Mouse (Mus musculus) G1E (cell line): Measurements from ENCODE around the gene Iqgap1. TPM values are rescaled to one million over a fixed set of nuclear protein-coding genes. Genes with fewer than 3 reads are reported as not detected.
A peak's percentile ranks its signal among the peaks of the same experiment; 100 is the strongest.

Experiments
- ATAC-seq: 2 replicates; pipeline ENCODE4 v1.8.0; 2016; ENCODE audit warnings: mild to moderate bottlenecking; ENCODE audit not compliant: insufficient number of reproducible peaks, poor library complexity, low FRiP score, severe bottlenecking; ENCODE audit errors: extremely low read depth
- DNase-seq: peaks from one replicate; pipeline ENCODE4 v3.0.0; 2012; ENCODE audit warnings: low spot score
- H3K27me3 ChIP-seq: 2 replicates; pipeline ENCODE4 v1.6.1; 2012; ENCODE audit warnings: mild to moderate bottlenecking, low read length, inconsistent platforms; ENCODE audit not compliant: insufficient read depth
- H3K36me3 ChIP-seq: replicated peaks from 2 replicates; pipeline ENCODE3; 2012; ENCODE audit warnings: mild to moderate bottlenecking, inconsistent platforms
- H3K4me1 ChIP-seq: 2 replicates; pipeline ENCODE4 v1.6.1; 2012; ENCODE audit warnings: low read depth, low read length, inconsistent platforms, mixed read lengths; ENCODE audit not compliant: insufficient read depth
- H3K4me3 ChIP-seq: 2 replicates; pipeline ENCODE4 v1.5.1; 2012; ENCODE audit warnings: low read depth, mild to moderate bottlenecking, inconsistent platforms, low read length, moderate library complexity, mixed read lengths
- H3K9me3 ChIP-seq: replicated peaks from 2 replicates; pipeline ENCODE4 v1.6.1; 2012; ENCODE audit warnings: inconsistent platforms
- CTCF ChIP-seq: IDR thresholded peaks from 2 replicates; pipeline ENCODE4 v1.5.1; 2012; ENCODE audit warnings: low read depth, low read length, inconsistent platforms, mixed read lengths
- GATA1 ChIP-seq: IDR thresholded peaks from 2 replicates; pipeline ENCODE4 v1.6.1; 2012; ENCODE audit warnings: borderline replicate concordance, low read length, inconsistent platforms, mixed read lengths
- GATA2 ChIP-seq: IDR thresholded peaks from 2 replicates; pipeline ENCODE4 v1.6.1; 2012; ENCODE audit warnings: low read depth, low read length, inconsistent platforms, borderline replicate concordance
- POLR2AphosphoS5 ChIP-seq: IDR thresholded peaks from 2 replicates; pipeline ENCODE4 v1.6.1; 2012; ENCODE audit warnings: low read depth, low read length, inconsistent platforms; ENCODE audit not compliant: insufficient replicate concordance
- TAL1 ChIP-seq: conservative IDR thresholded peaks from 2 replicates; pipeline ENCODE4 v1.6.1; 2012; ENCODE audit warnings: low read depth, low read length, inconsistent platforms, mixed read lengths
- polyA plus RNA-seq: library from polyadenylated mRNA; stranded (reverse); fragments of >175 nt; gene quantifications from 2 replicates; pipeline ENCODE4 v1.2.3, GENCODE M21; 2012
- total RNA-seq, 2 experiments: library from RNA; stranded (forward) in 1 of 2; stranded (reverse) in 1 of 2; fragments of 200-1000 nt in 1 of 2; fragments of >200 nt in 1 of 2; fragmentation: Nextera tagmentation in 1 of 2; gene quantifications; 2 replicates each; pipeline ENCODE4 v1.2.3; 2014 to 2017

Iqgap1 gene
- total and polyA plus RNA-seq, 3 experiments, result 22.0 to 179 (median 174) TPM

DNA sequence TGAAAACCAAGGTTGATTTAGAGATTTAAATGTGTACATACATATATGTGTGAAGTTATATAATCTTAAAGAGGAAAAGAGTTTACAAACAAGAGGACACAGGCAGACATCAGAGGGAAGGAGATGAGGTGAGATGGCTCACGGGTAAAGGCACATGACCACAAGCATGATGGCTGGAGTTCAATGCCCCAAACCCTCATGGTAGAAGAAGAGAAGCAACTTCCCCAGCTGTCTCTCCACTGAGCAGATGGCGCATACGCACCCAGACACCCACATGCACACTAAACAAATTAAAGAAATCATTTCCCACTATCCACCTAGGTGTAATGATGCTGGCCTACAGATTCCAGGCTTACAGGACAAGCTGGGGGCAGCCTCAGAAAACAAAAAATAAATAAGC is 49.7 kb downstream of the Iqgap1 start:
- Histone ChIP-seq H3K4me1 (peaks cover 61% of the 10 kb centered on the region), H3K36me3 (peaks cover 56% of the 10 kb centered on the region), H3K9me3 (no peaks in the 10 kb centered on the region), H3K27me3 (no peaks in the 10 kb centered on the region), H3K4me3 (no peak overlapping the region)
- TF ChIP-seq POLR2AphosphoS5 (no peak), TAL1 (no peak), GATA1 (no peak), CTCF (no peak), GATA2 (no peak)
- no peak for DNase-seq
- no peak for ATAC-seq

DNA sequence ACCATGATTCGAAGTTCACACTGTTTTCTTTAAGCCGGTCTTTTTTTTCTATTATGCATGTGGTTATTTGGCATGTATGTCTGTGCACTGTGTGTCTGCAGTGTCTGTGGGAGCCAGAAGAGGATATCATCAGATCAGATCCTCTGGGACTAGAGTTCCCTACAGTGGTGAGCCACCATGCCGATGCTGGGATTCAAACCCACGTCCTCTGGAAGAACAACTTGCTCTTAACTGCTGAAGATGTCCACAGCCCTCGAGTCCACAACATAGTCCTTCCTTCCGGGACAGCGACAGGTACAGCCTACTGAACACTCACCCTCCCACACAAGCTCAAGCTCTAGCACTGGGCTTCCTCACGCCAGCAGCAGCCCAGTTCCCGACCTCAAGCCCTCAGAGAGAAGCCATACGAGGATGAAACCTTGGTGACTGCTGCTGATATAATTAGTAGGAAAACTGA is 50.3 kb downstream of the Iqgap1 start:
- TF ChIP-seq CTCF, result no peak
- TF ChIP-seq POLR2AphosphoS5, result no peak
- no peak for TF ChIP-seq TAL1
- no peak for TF ChIP-seq GATA2
- no peak for TF ChIP-seq GATA1
- Histone ChIP-seq H3K9me3 (no peaks in the 10 kb centered on the region), H3K4me1 (peaks cover 58% of the 10 kb centered on the region), H3K4me3 (no peak overlapping the region), H3K36me3 (peaks cover 62% of the 10 kb centered on the region), H3K27me3 (no peaks in the 10 kb centered on the region)
- DNase-seq, result no peak
- ATAC-seq, result no peak

DNA sequence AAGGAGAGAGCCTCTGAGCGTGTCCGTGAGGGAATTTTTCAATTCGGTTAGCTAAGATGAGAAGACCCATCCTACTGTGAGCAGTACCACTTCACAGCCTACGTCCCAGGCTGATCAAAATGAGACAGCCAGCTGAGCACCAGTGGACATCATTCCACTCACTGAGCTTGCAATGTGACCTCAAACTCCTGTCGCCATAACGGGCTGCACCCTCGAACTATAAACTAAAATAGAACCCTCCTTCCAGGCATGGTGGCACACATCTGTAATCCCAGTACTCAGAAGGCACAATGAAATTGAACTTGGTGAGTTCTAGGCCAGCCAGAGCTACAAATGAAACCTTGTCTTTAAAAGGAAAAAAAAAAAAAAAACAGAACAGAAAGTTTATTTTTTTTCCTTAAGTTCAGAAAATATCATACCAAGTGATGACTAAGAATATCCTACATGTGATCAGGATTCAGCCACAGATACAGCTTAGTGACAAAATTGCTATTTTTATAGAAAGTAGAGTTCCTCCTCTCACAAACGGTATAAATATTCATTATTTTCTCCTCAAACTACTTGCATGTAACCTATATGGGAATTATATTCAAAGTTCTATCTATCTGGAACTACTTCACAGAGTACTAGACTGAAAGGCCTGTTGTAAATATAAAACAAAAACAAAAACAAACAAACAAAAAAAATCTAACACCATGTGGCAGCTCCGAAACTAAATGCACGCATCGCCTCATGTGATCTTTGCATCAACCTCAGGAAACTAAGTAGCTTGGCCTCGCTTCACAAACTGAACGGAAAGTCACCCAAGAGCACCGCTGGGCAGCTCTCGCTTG is 50.9 kb downstream of the Iqgap1 start:
- Histone ChIP-seq H3K4me1 (peaks cover 55% of the 10 kb centered on the region), H3K36me3 (peaks cover 66% of the 10 kb centered on the region), H3K4me3 (no peak overlapping the region), H3K9me3 (no peaks in the 10 kb centered on the region), H3K27me3 (no peaks in the 10 kb centered on the region)
- TF ChIP-seq GATA2 (no peak), CTCF (no peak), GATA1 (no peak), POLR2AphosphoS5 (no peak), TAL1 (no peak)
- DNase-seq (no peak), ATAC-seq (no peak)

DNA sequence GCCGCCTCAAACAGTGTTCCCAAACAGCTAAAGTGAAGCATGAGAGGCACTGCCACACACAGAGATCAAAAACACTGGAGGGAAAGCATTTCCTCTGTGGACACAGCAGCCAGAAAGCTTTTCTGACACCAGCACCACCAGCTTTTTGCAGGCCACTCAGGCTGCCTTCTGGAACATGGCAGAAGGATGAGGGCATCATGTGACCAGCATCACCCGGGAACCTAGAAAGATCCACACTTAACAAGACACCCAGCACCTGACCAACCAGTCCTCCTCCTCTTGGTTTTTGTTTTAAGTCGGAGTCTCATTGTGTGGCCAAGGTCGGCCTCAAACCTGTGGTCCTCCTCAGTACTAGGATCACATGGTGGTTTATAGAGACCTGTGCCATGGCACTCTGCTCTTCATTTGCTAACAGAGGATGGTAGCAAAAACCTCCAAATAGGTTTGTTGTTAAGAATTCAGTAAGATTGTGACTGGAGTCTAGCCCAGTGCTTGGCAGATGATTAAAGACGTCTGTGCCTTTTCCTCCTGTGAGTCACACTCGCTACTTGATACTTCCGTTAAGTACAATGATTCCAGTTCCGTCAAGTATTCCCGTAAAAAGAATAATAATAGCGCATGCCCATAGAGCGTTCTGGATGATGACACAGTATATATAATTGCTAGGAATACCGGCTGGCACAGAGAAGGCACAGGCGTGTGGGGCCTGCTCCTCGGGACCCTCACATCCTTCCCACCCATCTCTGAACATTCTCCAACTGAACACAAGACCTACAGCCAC is 51.8 kb downstream of the Iqgap1 start:
- H3K4me3 ChIP-seq, result no peak overlapping the region
- H3K4me1 ChIP-seq, result peaks cover 51% of the 10 kb centered on the region
- no peaks in the 10 kb centered on the region for H3K9me3 ChIP-seq
- H3K36me3 ChIP-seq, result peaks cover 72% of the 10 kb centered on the region
- TF ChIP-seq GATA2 (no peak), TAL1 (no peak), CTCF (no peak), POLR2AphosphoS5 (no peak), GATA1 (no peak)
- DNase-seq (no peak), ATAC-seq (no peak)
- H3K27me3 ChIP-seq, result no peaks in the 10 kb centered on the region

DNA sequence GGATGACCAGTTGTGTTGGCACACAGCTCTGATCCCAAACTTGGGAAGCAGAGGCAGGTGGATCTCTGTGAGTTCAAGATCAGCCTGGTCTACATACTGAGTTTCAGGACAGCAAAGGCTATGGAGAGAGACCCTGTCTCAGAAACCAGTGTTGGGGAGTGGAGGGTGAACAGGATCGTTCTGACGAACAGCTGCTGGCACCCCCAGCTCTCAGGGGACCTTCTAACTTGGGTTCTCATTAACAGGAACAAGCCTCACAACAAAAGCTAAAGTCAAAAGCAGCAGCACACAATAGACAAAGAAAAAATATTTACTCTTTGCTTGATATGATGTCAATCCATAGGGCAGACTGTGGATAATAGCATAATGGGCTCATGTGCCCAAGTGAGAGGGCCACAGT is 55.3 kb downstream of the Iqgap1 start:
- peaks cover 26% of the 10 kb centered on the region for H3K4me1 ChIP-seq
- ATAC-seq (no peak), DNase-seq (no peak)
- no peak overlapping the region for H3K4me3 ChIP-seq
- peaks cover 79% of the 10 kb centered on the region for H3K36me3 ChIP-seq
- H3K9me3 ChIP-seq, result no peaks in the 10 kb centered on the region
- no peaks in the 10 kb centered on the region for H3K27me3 ChIP-seq
- TF ChIP-seq GATA2 (no peak), TAL1 (no peak), GATA1 (no peak), POLR2AphosphoS5 (no peak), CTCF (no peak)

DNA sequence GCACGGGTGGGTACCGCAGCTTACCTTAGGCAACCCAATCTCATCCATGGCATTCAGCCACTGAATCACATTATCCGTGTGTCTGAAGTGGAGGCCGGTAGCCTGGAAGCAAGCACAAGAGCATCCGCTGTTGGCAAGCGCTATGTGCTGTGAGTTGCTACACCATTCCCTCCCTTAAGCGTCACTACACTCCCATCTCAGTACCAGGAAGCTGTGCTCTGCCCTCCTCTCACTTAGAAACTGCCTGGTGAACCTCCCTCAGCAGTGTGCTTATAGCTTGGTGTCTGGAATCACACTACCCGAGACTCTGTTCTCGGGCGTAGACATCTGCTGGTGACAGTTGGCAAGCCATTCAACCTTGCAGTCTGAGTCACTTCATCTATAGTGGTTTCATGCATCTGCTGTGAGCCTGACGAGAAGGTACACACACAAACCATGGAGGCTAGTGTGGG is 58.9 kb downstream of the Iqgap1 start:
- DNase-seq (no peak), ATAC-seq (no peak)
- Histone ChIP-seq H3K36me3 (peaks cover 88% of the 10 kb centered on the region), H3K27me3 (no peaks in the 10 kb centered on the region), H3K9me3 (no peaks in the 10 kb centered on the region), H3K4me1 (peaks cover 13% of the 10 kb centered on the region), H3K4me3 (no peak overlapping the region)
- TF ChIP-seq GATA2 (0 out of 2 replicates have a peak, but pooled peaks have one; percentile 26), POLR2AphosphoS5 (no peak)
